Mouse (Mus musculus): Measurements from ENCODE around the gene Tgfbi.

Gene Tgfbi

DNA sequence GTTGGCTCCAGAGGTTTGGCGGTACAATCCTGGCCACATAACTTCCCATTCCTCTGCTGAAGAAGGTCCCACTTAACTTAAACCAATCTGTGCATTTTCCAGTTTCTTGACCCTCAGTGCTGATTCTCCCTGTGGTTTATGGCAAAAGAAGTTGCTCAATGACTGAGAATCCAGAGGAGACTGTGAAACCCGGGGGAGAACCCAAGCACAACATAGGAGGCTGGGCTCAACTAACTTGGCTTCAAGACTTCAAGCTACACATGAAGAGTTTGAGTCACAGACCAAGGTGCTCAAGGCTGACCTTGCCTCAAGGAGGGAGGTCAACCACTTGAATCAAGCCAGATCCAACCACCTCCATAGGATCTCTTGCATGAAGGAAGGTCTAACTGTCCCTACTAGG lies 9.8 kb upstream of the Tgfbi start:
- DNase-seq: no peak

DNA sequence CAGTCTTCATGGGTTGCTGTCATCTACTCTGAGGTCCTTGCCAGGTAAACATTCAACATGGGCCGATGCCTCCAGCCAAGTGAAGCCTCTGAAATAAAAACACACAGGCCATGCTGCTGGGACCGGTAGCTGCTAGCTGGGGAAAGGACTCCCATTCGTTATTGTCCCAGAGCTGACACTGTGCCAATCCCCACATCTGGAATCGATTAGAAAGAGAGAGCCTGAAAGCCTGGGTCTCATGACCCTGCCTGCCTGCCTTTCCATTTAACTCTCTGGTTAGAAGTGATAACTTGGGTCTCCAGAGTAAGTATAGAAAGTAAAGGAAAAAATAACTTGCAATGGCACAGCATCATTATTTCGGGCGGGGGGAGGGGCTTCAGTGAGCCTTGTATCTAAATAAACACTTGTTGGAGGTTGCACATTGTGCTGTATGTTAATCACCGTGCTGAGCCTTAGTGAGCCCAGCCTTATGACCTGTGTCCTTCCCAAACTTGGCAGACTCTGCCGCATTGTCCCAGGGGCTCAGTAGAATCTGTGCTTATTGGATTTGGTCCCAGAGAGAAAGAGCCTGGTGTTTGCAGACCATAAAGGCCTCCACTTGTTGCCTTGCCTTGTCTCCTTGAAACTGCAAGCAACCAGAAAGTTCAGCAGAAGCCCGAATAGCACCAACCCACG lies 9.0 kb upstream of the Tgfbi start:
- peak; percentile 39 for DNase-seq

DNA sequence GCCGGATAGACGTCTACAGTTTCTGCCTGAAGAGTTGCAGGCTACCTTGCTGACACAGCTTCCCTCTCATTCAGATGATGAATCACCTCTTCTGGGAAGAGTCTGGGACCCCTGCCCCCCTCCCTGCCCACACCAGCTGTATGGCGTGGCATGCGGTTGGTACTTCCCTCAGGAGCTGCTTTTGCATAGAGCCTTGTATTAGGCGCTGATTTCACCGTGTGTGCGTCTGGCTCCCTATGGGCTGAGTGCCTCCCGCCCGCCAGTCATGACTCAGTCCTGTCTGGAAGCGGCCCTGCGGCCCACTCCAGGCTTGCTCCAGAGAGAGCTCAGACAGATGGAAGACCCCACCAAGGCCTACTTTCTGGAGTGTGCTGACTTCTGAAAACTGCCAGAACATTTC lies 8.1 kb upstream of the Tgfbi start:
- no peak for DNase-seq

DNA sequence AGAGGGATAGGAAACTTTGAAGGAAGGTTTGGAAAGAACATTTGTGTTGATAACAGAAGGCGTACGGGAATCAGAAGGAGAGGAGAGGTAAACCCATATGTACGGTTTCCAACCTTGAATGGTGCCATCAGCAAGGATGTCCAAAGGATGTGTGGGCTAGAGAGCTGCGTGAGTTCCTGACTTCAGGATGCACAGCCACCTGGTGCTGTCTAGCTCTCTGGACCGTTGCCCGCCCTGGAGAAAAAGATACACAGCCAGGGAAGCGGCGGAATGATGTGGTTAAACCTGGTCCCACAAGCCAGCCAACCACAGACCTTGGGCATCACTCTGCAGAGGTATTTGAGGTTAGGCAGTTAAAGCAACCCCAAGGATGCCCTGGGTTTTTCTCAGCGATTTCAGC lies 3.8 kb upstream of the Tgfbi start:
- DNase-seq: no peak

DNA sequence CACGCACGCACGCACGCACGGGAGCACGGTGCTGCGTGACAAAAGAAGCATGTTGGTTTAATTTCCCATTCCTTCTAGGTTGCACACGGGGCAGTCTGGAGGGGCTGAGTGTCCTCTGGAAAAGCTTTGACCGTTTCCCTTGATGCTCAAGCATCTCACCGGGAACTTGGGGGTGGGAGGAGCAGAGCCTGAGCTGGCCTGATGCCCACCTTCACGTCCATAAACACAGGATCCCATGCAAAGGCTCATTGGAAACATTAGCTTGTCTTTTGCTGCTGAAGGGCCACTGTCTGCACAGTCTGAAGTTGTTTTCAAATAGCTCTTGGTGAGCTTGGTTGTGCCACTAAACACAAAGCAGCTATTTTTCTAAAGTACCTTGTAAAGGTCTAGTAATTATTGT lies 2.6 kb upstream of the Tgfbi start:
- DNase-seq: no peak

DNA sequence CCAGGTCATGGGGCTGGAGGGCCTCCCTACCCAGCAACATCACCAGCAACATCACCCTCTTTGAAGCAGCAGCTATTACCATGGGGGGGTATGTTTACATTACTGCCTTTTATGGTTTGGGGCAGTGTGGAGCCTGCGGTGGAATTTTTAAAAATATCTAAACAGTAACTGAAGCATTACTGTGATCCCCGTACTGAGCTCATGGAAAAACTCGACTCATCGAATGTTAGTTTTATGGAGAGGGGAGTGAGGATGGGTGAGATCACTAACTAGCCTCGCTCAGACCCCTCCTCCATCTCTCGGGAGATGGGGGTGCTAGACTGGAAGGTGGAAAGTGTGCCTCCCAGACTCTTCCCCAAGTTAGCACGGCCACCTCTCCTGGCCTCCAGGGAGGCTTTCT lies 2.1 kb upstream of the Tgfbi start:
- no peak for DNase-seq

DNA sequence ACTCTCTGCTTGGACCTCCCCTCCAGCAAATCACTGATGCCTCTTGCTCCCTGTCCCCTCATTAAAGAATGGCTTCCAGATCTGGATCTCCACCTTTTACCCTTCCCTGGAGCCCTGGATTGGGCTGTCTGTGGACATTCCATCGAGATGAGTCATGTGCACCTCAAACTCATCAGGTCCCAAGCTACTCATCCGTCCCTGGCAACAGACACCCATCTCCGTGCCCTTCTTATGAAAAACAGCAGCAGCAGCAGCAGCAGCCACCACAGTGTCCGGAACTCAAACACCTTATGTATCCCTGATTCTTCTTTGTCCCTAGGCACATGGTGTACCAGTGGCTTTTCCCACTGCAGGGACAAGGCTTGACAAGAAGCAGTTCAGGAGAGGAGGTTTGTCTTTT lies 1.5 kb upstream of the Tgfbi start:
- DNase-seq: no peak

DNA sequence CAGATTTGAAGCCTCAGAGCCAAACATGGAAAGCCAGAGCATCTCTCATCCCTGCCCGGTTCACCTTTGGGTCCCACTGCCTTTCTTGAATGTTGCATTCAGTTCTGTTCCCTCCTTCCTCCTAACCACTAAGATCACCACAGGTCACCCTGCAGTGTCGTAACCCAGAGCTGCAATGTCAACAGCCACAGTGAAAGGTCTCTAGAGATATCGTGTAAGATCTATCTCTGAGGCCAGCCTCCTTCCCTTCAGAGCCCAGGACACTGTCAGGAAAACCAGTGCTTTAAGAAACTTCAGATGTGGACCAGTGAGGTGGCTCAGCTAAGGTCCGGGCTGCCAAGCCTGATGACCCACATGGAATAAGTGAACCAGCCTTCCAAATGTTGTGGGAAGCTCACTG lies 1.8 kb downstream of the Tgfbi start:
- no peak for DNase-seq

DNA sequence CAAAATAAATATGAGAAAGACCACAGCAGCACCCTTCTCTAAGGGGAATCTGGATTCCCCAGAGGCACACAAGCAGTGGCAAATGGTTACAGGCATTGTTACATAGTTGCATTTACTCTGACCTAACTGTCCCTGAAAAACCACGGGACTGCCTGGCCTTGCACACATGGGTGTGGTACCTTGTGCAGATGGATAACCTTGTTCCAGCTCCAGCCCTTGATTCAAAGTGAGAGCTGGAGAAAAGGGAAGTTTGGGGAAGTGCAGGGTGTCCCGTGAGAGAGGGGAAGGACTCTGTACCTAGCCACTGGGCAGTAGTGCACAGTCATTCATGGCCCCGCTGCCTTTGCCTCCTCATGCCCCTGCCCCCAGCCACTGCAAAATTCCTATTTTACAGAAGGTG lies 2.4 kb downstream of the Tgfbi start:
- no peak for DNase-seq

DNA sequence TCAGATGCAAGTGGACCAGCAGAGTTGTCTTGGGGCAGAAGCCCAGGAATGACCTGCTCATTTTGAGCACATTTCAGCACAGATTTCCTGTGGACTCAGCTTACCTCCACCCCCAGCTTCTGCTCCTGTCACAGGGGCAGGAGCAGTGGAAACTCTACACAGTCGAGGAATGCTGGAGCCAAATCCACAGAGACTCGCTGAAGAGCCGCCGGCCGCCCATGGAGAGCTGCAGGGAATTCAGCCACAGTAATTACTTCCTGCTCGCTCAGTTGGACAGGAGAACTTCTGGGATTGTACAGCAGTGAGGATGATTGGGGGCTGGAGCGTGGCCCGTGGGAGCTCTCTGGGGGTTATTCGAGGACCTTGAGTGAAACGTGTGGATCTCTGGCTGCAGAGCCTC lies 3.0 kb downstream of the Tgfbi start:
- DNase-seq: no peak

DNA sequence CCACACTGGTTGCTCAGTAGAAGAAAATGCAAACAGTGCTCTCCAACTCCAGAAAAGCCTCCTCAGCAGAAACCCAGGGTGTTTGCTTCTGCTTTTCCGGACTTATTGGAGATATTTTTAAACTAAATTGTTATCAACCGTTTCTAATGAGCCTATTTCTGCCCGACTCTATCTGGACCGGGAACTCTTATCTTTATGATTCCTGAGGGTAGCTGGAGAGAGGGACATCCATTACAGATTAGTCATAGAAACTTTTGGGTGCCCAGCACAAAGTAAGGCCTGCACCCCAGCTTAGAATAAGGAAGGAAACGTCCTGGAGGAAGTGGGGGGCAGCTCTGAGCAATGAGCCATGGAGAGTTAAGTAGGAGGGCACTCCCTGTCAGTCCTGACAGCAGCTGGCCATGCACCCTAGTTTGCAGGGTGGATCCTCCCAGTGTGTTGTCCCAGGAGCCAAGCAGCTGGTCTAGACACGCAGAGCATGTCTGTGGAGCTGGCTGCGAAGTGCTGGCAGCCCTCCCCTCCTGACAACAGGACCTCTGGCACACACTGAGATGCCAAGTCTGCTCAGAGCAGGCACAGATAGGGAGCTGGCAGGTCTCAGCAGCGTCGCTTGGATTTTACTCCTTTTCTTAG lies 4.2 kb downstream of the Tgfbi start:
- peak; percentile 58 for DNase-seq

DNA sequence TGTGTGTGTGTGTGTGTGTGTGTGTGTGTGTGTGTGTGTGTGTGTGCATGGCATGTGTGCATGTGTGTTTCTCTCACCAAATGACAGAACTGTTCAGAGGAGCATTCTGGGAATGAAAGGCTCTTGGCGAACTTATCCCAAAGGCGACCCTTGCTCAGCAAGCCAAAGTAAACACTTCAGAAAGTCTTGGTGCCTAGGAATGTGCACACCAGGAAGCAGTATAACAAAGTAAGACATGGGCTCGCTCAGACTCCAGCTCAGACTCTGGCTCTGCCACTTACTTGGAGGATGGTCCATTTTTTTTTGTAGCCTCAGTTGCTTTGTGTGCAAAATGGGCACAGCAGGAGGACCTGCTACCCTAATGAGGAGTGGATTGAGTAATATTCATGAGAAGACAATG lies 5.4 kb downstream of the Tgfbi start:
- DNase-seq: no peak

DNA sequence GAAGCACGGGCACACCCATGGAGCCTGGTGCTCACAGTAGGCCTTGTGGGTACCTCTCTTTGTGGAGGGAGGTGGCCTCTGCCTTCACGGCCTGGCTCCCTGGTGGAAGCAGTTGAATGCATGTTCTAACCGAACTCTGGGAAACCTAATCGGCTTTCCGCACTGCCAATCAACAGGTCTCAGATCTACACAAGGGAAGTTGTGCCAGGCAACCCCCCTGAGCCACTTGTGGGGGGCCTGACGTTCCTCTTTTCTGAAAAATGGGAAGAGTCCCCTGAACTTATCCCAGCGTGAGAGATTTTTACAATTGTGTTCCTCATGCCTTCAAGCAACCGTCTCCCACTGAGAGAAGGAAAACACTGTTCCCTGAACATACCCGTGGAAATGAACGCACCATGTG lies 5.9 kb downstream of the Tgfbi start:
- DNase-seq: no peak

DNA sequence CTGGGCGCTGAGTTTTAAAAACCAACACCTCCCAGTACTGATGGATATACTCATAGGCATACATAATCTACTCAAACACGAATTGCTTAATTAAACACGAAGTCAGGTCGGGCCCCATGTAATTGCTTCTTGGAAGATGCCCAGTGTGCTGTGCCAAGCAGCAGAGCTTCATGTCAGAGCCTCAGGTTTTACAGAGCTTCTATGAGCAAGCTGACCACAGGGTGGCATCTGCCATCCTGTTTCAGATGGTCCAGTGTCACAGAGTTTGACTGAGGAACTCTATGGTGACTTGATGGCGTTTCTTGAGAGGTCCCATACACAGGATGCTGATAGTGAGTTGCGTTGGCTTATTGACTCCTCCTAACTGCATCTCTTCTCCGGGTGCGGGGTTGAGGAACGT lies 6.5 kb downstream of the Tgfbi start:
- peak; percentile 37 for DNase-seq

DNA sequence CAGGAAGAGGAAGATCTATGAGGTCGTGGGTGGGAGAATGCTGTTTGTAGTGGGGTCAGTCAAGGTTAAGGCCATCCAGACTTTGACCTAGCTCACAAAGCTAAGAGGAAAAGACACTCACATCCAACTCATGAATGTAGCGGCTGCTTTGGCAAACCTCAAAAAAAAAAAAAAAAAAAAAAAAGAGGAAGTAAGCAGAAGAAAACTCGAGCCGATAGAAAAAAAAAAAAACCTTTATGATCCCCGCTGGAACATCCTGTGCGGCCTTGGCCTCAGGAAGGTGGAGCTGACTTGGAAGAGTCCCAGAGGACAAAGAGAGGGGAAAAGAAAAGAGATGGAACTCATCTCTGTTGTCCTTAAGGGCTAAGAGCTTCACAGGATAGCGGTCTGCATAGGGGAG lies 7.1 kb downstream of the Tgfbi start:
- DNase-seq: no peak

DNA sequence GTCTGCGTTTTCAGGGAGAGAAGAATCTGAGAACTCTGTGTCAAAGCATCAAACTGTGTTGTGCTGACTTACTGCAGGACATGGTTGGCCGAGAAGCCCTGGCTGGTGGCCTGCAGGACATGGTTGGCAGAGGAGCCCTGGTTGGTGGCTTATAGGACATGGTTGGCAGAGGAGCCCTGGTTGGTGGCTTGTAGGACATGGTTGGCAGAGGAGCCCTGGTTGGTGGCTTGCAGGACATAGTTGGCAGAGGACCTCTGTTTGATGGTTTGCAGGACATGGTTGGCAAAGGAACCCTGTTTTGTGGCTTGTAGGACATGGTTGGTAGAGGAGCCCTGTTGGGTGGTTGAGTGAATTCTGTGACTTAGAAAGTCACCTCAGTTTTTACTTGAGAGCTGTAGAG lies 7.9 kb downstream of the Tgfbi start:
- no peak for DNase-seq

DNA sequence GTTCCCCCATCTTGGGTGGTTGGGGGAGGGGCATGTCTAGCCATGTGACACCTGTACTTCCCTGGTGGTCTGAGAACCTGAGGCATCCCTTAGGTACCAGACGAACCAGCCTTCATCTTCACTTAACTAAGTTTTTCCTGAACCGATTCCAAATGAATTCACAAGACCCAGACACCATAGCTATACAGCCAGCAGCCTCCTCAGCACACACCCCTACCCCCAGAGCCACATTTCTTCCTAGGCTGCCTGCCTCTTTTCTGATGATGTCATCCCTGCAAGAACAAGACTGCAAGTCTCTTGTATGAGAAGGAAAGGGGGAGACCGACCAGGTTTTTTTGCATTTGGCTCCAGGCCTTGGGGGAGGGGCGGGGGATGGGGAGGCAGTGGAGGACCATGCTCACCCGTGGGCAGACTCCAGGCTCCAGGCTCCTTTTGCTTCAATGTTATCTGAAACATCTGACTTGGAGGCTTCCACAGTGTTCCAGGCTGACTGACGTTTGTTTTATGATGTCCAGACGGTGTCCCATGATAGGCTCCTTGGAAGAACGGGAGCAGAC lies 13.0 kb downstream of the Tgfbi start:
- no peak for DNase-seq

DNA sequence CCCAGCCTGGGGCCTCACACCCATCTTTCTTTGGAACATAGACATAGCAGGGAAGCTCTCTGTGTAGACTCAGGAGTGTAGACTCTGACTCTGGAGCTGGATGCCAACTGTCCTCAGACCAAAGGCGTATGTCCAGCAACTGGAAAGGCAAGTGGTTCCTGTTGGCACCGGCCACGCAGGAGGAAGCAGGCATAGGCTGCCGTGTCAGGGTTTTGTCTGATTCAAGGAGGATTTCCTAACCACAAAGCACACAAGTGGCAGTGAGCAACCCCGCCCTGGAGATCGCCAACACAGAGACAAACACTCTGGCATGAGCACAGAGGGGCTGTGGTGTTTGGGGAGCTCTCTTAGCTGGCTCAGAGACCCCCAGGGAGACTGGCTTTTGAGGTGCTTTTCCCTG lies 17.2 kb downstream of the Tgfbi start:
- DNase-seq: peak; percentile 42

DNA sequence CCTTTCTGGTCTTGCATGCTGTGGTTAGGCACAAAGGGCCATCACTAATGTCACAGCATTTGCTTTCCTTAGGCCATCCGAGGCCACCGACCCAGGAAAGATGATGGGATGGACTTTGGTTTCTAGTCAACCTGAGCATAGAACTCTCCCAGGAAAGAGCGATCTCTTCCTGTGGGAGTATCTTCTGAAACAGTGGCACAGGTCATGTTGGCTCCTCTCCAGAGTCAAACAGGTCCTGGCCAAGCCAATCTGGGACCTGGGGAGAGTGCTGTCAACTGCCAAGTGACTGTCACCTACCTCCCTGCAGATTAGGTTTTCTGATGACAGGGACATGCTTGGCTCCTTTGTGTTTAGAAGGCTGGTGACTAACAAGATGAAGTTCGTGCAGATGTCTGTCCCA lies 20.8 kb downstream of the Tgfbi start:
- no peak for DNase-seq

DNA sequence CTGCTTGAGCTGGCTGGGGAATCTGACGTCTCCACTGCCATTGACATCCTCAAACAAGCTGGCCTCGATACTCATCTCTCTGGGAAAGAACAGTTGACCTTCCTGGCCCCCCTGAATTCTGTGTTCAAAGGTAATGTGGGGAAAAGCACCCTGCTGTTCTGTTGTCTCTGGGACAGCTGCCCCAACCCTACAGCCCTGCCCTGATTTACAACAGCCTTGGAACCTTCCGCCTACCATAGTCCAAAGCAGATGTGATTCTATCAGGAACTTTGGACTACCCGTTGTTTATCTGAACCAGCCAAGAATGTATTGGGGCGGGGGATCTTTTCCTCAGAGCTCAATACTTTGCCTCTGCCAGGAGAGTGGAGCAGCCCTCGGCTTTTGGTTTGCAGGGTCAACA lies 21.2 kb downstream of the Tgfbi start:
- DNase-seq: no peak

DNA sequence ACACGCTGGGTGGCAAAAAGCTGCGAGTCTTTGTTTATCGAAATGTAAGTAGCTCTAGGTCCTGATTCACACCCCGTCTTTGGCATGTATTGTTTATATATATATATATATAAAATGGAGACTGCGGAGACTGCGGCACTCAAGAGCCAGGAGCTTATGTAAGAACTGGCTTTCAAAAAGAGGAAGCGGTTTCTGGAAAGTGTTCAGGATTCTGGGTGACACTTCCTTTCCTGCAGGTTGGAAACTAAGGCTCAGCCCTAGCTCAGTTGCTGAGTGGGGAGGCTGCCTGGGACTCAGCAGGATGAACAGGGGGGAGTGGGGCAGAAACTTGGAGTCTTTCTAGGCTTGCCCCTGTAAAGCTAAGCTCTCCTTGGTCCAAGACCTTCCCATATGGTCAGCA lies 22.0 kb downstream of the Tgfbi start:
- DNase-seq: no peak

DNA sequence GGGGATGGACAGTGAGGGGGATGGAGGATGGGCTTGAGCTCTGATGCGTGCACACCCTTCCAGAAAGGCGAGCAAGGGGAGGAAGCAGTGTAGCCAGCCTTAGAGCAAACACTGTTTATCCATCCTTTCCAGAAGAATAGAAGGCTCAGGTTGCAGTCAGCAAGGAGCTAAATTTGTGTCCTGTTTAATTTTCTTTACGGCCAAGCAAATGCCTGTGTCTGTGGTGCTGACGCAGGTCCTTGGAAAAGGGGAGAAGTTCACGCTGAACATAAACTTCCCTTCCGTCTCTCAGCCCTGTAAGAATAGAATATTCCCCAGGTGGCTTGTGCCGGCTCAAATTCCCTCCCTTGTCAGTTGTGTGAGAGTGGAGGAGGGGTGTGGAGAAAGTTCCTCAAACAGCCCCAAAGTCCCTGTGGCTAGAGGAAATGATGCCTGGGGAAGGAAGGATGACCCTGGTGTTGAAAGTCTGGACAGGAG lies 24.9 kb downstream of the Tgfbi start:
- DNase-seq: no peak

DNA sequence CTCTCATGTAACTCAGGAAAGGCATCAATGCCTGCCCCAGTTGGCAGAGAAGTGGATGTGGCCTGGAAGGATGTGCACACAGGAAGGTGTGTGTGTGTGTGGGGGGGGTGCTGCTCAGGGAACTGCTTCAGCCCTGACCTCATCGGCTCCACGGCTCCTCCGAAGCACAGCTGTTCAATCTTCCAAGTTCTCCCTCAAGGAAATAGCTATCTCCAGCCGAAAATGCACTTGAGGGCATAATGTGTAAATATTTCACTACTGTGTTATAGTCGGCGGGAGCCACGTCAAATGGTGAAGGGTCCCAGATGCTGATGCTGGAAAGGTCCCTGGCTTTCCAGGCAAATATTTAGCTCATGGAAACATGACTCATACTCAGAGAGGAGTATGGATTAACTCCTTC lies 25.6 kb downstream of the Tgfbi start:
- DNase-seq: no peak

DNA sequence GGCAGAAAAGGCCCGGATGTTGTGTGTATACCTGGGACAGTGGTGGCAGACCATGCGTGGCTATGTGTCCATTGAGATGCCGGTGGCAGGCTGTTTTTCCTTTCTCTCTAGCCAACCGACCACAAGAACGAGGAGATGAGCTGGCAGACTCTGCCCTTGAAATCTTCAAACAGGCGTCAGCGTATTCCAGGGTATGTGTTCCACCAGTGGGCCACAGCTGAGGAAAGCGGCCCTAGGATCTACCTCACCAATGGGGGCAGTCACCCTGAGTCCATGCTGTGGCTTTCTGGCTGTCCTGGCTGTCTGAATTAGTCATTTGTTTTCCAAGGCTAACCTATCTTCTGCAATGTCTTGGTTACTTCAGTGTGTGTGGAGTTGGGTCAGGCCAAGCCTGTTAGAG lies 27.7 kb downstream of the Tgfbi start:
- DNase-seq: no peak

DNA sequence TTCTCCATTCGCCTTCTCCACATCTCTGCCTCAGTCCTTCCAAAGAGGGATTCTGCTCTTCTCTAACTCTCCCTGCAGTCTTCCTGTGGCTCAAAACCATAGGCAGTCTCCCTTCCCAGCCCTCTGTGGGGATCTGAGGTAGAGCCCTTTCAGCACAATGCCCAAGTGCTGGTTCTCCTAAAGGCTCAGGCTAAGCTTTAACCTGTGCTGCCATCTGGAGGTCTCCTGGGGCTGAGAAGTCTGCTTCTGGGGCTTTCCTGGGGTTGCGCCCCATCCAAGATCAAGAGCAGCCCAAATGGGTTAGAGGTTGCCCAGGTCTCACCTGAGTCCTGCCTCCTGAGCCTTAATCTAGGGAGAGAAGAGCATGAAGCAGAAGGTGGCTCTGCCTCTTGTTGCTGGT lies 32.4 kb downstream of the Tgfbi start:
- peak; percentile 64 for DNase-seq
